Mouse (Mus musculus) midbrain, embryonic 16.5 days (tissue): Measurements from ENCODE around the gene Vash1. TPM values are rescaled to one million over a fixed set of nuclear protein-coding genes. Genes with fewer than 3 reads are reported as not detected.

Experiments used
- ATAC-seq: fragments of 200-750 bp; cut with Nextera tagmentation; 2 replicates; pipeline ENCODE4 v1.8.0; 2017; ENCODE audit warnings: moderate TSS enrichment
- H3K27ac ChIP-seq: fragments of 300-500 bp; sonication (generic); 2 replicates; pipeline ENCODE4 v1.5.1; 2014; ENCODE audit warnings: mild to moderate bottlenecking, low read length, mixed read lengths
- H3K27me3 ChIP-seq: fragments of 300-500 bp; sonication (generic); 2 replicates; pipeline ENCODE4 v1.6.1; 2014; ENCODE audit warnings: low read depth, low read length, mixed read lengths; ENCODE audit not compliant: control insufficient read depth, insufficient read depth
- H3K36me3 ChIP-seq: fragments of 300-500 bp; sonication (generic); 2 replicates; pipeline ENCODE4 v1.6.1; 2014; ENCODE audit warnings: mild to moderate bottlenecking, low read length, moderate library complexity, mixed read lengths; ENCODE audit not compliant: control insufficient read depth, insufficient read depth
- H3K4me1 ChIP-seq: fragments of 300-500 bp; sonication (generic); 2 replicates; pipeline ENCODE4 v1.6.1; 2014; ENCODE audit warnings: mild to moderate bottlenecking, low read length, mixed read lengths; ENCODE audit not compliant: control insufficient read depth, insufficient read depth
- H3K4me2 ChIP-seq: fragments of 300-500 bp; sonication (generic); 2 replicates; pipeline ENCODE4 v1.6.1; 2014; ENCODE audit warnings: mild to moderate bottlenecking, low read length, mixed read lengths
- H3K4me3 ChIP-seq: fragments of 300-500 bp; sonication (generic); 2 replicates; pipeline ENCODE4 v1.5.1; 2014; ENCODE audit warnings: low read depth, mild to moderate bottlenecking, low read length, moderate library complexity, mixed read lengths
- H3K9ac ChIP-seq: fragments of 300-500 bp; sonication (generic); 2 replicates; pipeline ENCODE4 v1.6.1; 2014; ENCODE audit warnings: low read depth, low read length, mixed read lengths
- H3K9me3 ChIP-seq: fragments of 300-500 bp; sonication (generic); replicated peaks from 2 replicates; pipeline ENCODE4 v1.6.1; 2014; ENCODE audit warnings: mild to moderate bottlenecking, low read length, mixed read lengths; ENCODE audit not compliant: control insufficient read depth, poor library complexity, severe bottlenecking
- WGBS: fragments of 180-500 bp; shearing (Covaris S2); extraction: QIAGEN DNeasy Blood & Tissue Kit; methylation state at CpG from one replicate; pipeline ENCODE4 v1.1.7; 2014; 5-methylcytosine and 5-hydroxymethylcytosine counted together
- polyA plus RNA-seq: library from polyadenylated mRNA; unstranded; fragments of >200 nt; fragmentation: Nextera tagmentation; extraction: Ambion mirVana; gene quantifications from 2 replicates; pipeline ENCODE4 v1.2.1, GENCODE M21; 2015

The Vash1 gene
- polyA plus RNA-seq, 1 experiment from 2014 or later = 30.0 TPM

DNA sequence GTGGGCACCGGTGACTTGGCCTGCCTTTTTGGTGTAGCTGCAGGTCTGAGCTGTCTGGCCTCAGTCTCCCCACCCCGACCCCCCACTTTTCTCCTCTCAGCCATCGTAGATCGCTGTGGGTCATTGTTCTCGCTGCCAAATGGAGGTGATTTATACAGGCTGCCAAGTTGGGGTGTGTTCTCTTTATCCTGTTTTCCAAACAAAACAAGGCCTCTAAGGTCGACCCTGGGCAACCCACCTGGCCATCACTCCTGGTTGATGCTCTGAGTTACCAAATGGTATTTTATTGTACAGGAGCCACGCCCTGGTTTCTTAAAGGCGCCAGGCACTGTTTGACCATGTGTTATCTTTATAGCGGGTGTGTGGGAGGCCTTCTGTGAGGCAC lies 1.0 kb downstream of the Vash1 start:
- peaks cover 2% of the 10 kb centered on the region; the same call in 1 of the 2 replicates for H3K36me3 ChIP-seq
- peak; percentile 33 for ATAC-seq
- peak overlapping the region; percentile 95 for H3K27ac ChIP-seq
- H3K27me3 ChIP-seq = no peaks in the 10 kb centered on the region
- peak overlapping the region; percentile 85 for H3K4me2 ChIP-seq
- no peaks in the 10 kb centered on the region for H3K9me3 ChIP-seq
- peak overlapping the region; percentile 95 for H3K4me3 ChIP-seq
- 3% methylated on average over 9 of the region's 9 CpGs for WGBS
- peaks cover 32% of the 10 kb centered on the region for H3K4me1 ChIP-seq
- peak overlapping the region; percentile 100 for H3K9ac ChIP-seq

DNA sequence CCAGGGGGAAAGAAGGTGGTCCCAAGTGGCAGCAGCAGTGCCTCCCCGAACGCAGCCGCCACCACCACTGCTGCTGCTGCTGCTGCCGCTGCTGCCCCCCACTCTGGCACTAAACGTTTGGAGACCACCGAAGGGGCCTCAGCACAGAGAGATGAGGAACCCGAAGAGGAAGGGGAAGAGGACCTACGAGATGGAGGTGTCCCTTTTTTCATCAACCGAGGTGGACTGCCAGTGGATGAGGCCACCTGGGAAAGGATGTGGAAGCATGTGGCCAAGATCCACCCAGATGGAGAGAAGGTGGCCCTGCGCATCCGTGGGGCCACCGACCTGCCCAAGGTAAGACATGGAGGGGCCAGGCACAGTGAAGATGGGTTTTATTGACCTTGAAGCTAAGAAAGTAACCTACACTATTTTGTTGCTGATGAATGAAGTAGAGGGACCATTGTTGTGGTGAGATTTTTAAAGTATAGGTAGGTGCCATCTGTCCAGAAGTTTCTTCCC lies 1.5 kb downstream of the Vash1 start:
- peak overlapping the region; percentile 100 for H3K9ac ChIP-seq
- H3K4me3 ChIP-seq = peak overlapping the region; percentile 95
- H3K27me3 ChIP-seq = no peaks in the 10 kb centered on the region
- H3K27ac ChIP-seq = peak overlapping the region; percentile 95
- 18% methylated on average over 12 of the region's 12 CpGs for WGBS
- H3K36me3 ChIP-seq = peaks cover 2% of the 10 kb centered on the region; the same call in 1 of the 2 replicates
- H3K9me3 ChIP-seq = no peaks in the 10 kb centered on the region
- H3K4me2 ChIP-seq = peak overlapping the region; percentile 85
- ATAC-seq = no peak
- peaks cover 37% of the 10 kb centered on the region for H3K4me1 ChIP-seq

DNA sequence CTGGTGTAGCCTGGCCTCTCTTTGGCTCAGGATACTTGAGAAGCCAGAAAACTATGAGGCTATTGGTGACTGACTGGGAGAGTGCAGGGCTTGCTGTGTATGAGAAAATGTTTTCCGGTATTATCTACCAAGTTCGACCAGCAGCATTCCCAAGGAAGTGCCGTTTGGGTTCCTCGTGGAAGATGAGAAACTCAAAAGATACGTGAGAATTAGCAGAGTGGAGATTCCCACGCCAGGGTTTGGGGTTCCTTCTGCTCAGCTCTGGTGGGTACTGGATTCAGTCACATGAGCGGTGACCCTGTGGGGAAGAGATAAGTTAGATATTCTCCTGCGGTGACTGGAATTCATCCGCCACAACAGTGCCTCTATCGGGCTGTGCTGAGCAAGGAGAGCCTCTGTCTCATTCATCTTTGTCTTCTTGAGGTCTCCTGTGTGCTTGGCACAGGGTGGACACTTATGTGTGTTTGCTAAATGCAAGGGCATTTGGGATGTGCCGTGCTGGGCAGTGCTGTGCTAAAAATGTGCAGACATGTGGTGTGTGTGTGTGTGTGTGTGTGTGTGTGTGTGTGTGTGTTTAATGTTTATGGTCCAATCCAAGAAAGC lies 2.2 kb downstream of the Vash1 start:
- Histone ChIP-seq H3K27ac (peak overlapping the region; percentile 95), H3K4me1 (peaks cover 41% of the 10 kb centered on the region), H3K9ac (peak overlapping the region; percentile 100), H3K4me2 (peak overlapping the region; percentile 85), H3K4me3 (peak overlapping the region; percentile 95), H3K36me3 (peaks cover 2% of the 10 kb centered on the region; the same call in 1 of the 2 replicates), H3K9me3 (no peaks in the 10 kb centered on the region), H3K27me3 (no peaks in the 10 kb centered on the region)
- WGBS = 20% methylated on average over 11 of the region's 11 CpGs
- peak; percentile 4; the same call in 1 of the 2 replicates for ATAC-seq

DNA sequence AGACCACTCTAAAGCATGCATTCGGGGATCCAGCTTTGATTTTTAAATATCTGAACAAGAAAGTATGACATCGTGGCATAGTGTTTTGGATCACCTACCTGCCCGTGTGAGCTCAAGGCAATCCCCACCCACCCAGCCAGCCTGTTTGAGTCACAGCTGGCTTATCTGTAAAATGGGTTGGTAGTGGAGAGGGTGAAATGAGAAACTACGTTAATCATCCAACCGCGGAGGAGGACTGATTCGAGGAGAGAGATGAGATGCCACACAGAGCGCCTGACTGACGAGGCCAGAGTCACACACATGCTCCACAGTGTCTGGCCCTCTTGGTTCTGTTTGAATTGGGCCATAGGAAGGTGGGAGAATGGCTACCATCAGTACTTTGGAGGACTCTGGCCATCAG lies 3.1 kb downstream of the Vash1 start:
- WGBS = 85% methylated on average over 9 of the region's 9 CpGs
- 0 out of 2 replicates have a peak overlapping the region, but pooled peaks have one; percentile 3 for H3K9ac ChIP-seq
- ATAC-seq = no peak

DNA sequence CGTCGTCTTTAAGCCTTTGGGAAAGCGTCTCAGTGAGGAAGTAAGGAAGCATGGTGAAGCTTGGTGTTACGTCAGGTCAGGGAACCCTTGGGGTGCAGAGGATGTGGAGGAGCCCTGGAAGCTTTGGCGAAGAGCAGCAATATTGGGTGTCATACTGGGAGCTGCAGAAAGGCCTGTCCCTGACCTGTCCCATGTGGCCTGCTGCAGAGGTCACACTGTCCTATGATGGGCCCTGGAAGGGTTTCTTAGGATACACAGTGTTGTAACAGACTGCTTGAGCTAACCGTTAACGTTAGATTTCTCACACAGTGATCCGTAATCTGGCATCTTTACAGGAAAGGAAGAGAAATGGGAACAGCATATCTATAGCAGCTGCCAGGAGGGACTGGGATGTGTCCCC lies 3.7 kb downstream of the Vash1 start:
- WGBS = 83% methylated on average over 8 of the region's 8 CpGs
- Histone ChIP-seq H3K27ac (no peak overlapping the region), H3K9ac (0 out of 2 replicates have a peak overlapping the region, but pooled peaks have one; percentile 14), H3K9me3 (no peaks in the 10 kb centered on the region), H3K27me3 (no peaks in the 10 kb centered on the region), H3K4me2 (peak overlapping the region; percentile 85), H3K36me3 (peaks cover 5% of the 10 kb centered on the region), H3K4me1 (peaks cover 41% of the 10 kb centered on the region), H3K4me3 (no peak overlapping the region)
- no peak for ATAC-seq

More for the DNA sequence above, 3.1 kb downstream of the Vash1 start:
- Histone ChIP-seq H3K9me3 (no peaks in the 10 kb centered on the region), H3K27ac (no peak overlapping the region), H3K27me3 (no peaks in the 10 kb centered on the region), H3K36me3 (peaks cover 5% of the 10 kb centered on the region), H3K4me3 (peak overlapping the region; percentile 27), H3K4me2 (peak overlapping the region; percentile 85), H3K4me1 (peaks cover 41% of the 10 kb centered on the region)

DNA sequence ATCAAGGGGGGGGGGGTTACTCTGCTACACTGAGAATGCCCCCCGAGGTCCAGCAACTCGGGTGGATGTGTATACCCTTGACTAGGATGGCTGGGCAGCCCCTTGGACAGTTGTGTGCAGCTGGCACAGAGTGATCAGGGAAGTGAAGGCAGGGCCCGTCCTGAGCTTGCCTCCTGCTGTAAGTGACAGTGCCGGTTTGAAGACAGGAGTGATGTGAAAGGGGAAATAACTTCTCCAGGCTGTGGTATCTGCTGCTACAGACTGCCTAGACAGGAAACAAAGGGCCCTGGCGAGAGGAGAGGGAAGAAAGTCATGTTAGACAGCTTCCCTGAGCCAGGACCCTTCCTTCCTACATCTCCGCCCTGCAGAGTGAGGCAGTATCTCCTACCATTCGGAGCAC lies 5.2 kb downstream of the Vash1 start:
- peaks cover 38% of the 10 kb centered on the region for H3K4me1 ChIP-seq
- H3K4me2 ChIP-seq = 0 out of 2 replicates have a peak overlapping the region, but pooled peaks have one; percentile 1

DNA sequence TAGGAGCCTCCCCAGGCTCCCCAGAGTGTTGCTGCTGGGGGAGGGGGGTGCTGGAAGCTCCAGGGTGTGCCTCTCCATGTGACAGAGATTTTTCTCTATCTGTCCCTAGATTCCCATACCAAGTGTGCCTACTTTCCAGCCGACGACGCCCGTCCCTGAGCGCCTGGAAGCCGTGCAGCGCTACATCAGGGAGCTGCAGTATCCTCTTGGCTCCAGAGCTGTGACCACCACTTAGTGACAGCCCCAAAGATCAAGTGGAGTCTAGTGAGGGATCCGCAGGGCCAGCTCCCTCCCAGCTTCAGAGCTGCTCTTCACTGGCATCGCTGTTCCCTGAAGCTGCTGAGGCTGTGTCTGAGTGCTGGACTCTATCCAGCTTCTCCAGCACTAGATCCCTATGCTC lies 6.8 kb downstream of the Vash1 start:
- Histone ChIP-seq H3K9me3 (no peaks in the 10 kb centered on the region), H3K27ac (no peak overlapping the region), H3K36me3 (peaks cover 20% of the 10 kb centered on the region), H3K4me2 (no peak overlapping the region), H3K9ac (no peak overlapping the region), H3K4me1 (peaks cover 38% of the 10 kb centered on the region), H3K27me3 (no peaks in the 10 kb centered on the region), H3K4me3 (no peak overlapping the region)
- ATAC-seq = no peak
- WGBS = 76% methylated on average over 9 of the region's 9 CpGs

More for the DNA sequence above, 5.2 kb downstream of the Vash1 start:
- H3K4me3 ChIP-seq = no peak overlapping the region
- no peak for ATAC-seq
- no peaks in the 10 kb centered on the region for H3K27me3 ChIP-seq
- H3K9ac ChIP-seq = no peak overlapping the region
- no peaks in the 10 kb centered on the region for H3K9me3 ChIP-seq
- 82% methylated on average over 7 of the region's 7 CpGs for WGBS
- H3K27ac ChIP-seq = no peak overlapping the region
- H3K36me3 ChIP-seq = peaks cover 12% of the 10 kb centered on the region

DNA sequence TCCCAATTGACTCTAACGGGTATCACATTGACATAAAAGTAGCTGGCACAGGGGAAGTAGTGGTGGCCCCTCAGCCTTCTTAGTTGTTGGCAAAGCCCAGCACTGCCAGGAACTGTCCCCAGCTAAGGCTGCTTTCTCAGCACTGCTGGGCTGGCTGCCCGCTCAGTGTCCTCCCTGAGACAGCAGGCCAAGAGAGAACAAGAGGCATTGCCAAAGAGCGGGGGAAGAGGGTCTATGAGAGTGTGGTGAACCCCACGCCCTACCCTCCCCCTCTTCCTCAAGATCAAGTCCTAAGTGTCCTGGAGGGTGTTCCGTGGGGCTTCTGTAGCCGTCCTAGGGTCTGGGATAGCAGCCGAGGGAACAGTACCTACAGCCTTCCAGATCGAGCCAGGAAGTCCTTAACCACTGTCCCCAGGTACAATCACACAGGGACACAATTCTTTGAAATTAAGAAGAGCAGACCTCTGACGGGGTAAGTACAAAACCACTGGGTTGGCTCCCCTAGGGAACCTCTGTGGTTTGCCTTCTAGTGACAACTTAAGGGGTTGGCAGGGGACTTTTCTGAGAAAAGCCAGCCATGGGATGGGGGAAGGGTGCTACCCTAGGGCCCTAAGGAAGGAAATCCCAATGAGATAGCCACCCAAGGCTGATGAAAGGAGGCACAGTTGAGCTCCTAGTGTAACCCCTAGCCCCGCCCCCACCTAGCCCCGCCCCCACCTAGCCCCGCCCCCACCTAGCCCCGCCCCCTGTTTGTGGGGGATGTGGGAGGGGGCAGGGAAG lies 8.2 kb downstream of the Vash1 start:
- Histone ChIP-seq H3K4me2 (no peak overlapping the region), H3K27ac (peak overlapping the region; percentile 47; the same call in 1 of the 2 replicates), H3K4me3 (no peak overlapping the region), H3K9me3 (no peaks in the 10 kb centered on the region), H3K27me3 (no peaks in the 10 kb centered on the region), H3K4me1 (peaks cover 35% of the 10 kb centered on the region), H3K9ac (no peak overlapping the region), H3K36me3 (peaks cover 25% of the 10 kb centered on the region)
- WGBS = 64% methylated on average over 12 of the region's 13 CpGs
- ATAC-seq = 0 out of 2 replicates have a peak, but pooled peaks have one; percentile 6
